Mouse (Mus musculus) testis, adult 2 months (tissue): ENCODE measurements around the gene Nxpe3. TPM values are rescaled to one million over a fixed set of nuclear protein-coding genes. Genes with fewer than 3 reads are reported as not detected.

Source experiments
- H3K27ac ChIP-seq: fragments of 200-500 bp; 2 replicates; pipeline ENCODE4 v1.5.1; 2012; ENCODE audit warnings: low read depth, low read length; ENCODE audit not compliant: control insufficient read depth, insufficient read depth
- H3K27me3 ChIP-seq: fragments of 200-500 bp; 2 replicates; pipeline ENCODE4 v1.6.1; 2012; ENCODE audit warnings: mild to moderate bottlenecking, low read length, moderate library complexity; ENCODE audit not compliant: control insufficient read depth, insufficient read depth
- H3K36me3 ChIP-seq: fragments of 200-500 bp; 2 replicates; pipeline ENCODE4 v1.6.1; 2012; ENCODE audit warnings: mild to moderate bottlenecking, low read length; ENCODE audit not compliant: control insufficient read depth, insufficient read depth
- H3K4me1 ChIP-seq: fragments of 200-500 bp; 2 replicates; pipeline ENCODE4 v1.6.1; 2012; ENCODE audit warnings: low read length; ENCODE audit not compliant: control insufficient read depth, insufficient read depth
- H3K4me3 ChIP-seq: fragments of 200-500 bp; 2 replicates; pipeline ENCODE4 v1.5.1; 2012; ENCODE audit warnings: low read depth, mild to moderate bottlenecking, low read length, moderate library complexity, mixed read lengths; ENCODE audit not compliant: control insufficient read depth
- CTCF ChIP-seq: fragments of 200-500 bp; IDR thresholded peaks from 2 replicates; pipeline ENCODE4 v1.5.1; 2012; ENCODE audit warnings: low read depth, mild to moderate bottlenecking, inconsistent platforms, low read length, moderate library complexity; ENCODE audit not compliant: control insufficient read depth, insufficient read depth, insufficient replicate concordance
- POLR2A ChIP-seq: fragments of 200-500 bp; IDR thresholded peaks from 2 replicates; pipeline ENCODE4 v1.6.1; 2012; ENCODE audit warnings: low read depth, mild to moderate bottlenecking, inconsistent platforms, low read length, moderate library complexity; ENCODE audit not compliant: control insufficient read depth
- polyA plus RNA-seq: library from polyadenylated mRNA; depleted of rRNA; stranded (reverse); fragments of >200 nt; gene quantifications from 2 replicates; pipeline ENCODE4 v1.2.3, GENCODE M21; 2012

Nxpe3 gene
- polyA plus RNA-seq, 1 experiment: 8.8 TPM

DNA sequence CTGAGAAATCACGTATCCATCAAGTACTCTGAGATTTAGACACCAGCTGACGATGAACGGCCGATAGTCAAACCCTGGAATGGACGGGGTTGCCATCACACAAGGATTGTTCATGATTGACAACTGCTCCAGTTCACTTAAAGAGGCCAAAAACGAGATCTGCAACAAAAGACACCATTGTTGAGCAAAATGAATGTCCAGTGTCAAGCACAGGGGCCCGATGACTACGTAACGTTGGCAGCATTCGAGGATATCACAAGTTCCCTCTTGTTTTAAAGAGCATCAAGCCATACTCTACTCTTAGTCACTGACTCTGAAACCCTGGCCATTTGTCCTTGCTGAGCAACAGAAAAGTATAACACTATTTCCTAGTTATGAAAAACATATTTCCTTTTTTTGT is 27.0 kb upstream of the Nxpe3 start:
- Histone ChIP-seq H3K27ac (no peak overlapping the region), H3K4me1 (no peaks in the 10 kb centered on the region), H3K4me3 (no peak overlapping the region), H3K36me3 (peaks cover 6% of the 10 kb centered on the region; the same call in 1 of the 2 replicates), H3K27me3 (no peaks in the 10 kb centered on the region)
- TF ChIP-seq CTCF (no peak), POLR2A (no peak)

DNA sequence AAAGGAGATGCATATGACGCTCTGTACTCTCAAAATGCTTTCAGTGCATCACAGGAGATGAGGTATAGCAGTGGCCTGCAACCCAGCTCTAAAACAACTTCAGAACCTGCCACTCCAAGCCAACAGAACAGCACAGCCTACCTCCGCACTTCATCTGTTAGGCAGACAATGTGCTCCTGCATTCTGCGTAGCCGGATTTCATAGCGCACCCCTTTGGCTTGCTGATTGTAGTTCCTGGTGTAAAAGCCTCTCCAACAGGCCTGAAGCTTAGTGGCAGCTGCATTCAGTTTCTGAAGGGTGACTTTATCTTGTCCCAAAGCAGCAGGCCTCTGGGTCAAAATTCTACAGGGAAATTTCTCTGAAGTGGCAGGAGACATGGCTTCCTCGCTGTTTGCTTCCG is 19.6 kb upstream of the Nxpe3 start:
- H3K4me1 ChIP-seq: no peaks in the 10 kb centered on the region
- peaks cover 1% of the 10 kb centered on the region; the same call in 1 of the 2 replicates for H3K36me3 ChIP-seq
- H3K27me3 ChIP-seq: no peaks in the 10 kb centered on the region
- no peak overlapping the region for H3K4me3 ChIP-seq
- H3K27ac ChIP-seq: no peak overlapping the region
- TF ChIP-seq CTCF: no peak

DNA sequence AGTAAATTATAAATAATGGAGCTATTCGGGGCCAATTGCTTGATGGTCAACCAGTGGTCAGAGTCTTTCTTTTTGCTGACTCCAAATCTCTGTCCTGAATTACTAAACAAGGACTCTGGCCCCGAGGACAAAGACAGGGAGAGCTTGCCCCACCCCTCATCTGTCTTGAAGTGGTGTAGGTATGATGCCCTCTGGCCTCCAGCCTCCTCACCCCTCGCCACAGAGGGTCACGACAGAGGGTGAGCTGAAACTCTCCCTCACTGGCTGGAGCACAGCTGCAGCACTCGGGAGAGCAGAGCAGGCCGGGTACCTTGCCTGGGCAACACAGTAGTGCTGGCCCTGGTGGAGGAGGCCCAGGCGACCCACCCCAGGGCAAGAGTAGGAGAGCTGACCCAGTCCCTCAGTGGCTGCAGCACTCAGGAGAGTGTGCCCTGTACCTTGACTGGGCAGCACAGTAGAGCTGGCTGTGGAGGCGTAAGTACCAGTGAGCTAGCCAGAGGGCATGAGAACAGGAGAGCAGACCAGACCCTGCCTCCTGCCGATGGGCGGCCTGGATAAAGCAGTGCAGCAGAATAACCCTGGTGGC is 15.2 kb upstream of the Nxpe3 start:
- H3K27me3 ChIP-seq: no peaks in the 10 kb centered on the region
- H3K4me1 ChIP-seq: peaks cover 6% of the 10 kb centered on the region
- H3K36me3 ChIP-seq: peaks cover 2% of the 10 kb centered on the region; the same call in 1 of the 2 replicates
- H3K27ac ChIP-seq: no peak overlapping the region
- TF ChIP-seq POLR2A (no peak), CTCF (no peak)
- no peak overlapping the region for H3K4me3 ChIP-seq

DNA sequence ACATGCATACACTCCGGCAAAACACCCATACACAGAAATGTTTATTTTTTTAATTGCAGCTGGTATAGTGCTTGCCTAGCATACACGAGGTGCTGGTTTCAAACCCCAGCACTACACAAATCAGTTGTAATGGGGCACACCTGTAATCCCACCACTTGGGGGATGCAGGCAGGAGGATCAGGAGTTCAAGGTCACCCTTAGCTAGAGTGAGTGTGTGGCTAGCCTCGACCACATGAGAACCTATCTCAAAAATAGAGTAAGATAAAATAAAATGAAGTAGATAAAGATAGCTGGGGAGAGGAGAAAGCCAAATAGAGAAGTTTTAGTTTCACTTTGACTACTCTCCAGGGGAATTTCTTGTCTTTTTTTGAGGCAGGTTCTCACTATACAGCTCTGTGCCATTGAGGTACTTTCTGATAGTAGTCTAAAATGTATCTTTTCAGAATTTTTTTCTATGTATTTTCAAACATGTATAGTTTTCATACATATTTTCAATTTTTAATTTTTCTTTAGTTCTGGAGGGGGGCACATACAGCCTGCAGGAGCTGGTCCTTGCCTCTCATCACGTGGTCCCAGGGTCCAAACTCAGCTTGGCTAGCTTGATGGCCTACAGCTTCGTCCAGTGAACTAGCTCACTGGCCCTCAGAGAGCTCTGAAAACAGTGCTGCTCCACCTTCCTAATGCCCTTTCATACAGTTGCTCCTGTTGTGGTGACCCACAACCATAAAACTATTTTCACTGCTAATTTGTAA is 12.0 kb upstream of the Nxpe3 start:
- Histone ChIP-seq H3K27me3 (no peaks in the 10 kb centered on the region), H3K36me3 (peaks cover 4% of the 10 kb centered on the region; the same call in 1 of the 2 replicates), H3K4me3 (no peak overlapping the region), H3K4me1 (peaks cover 9% of the 10 kb centered on the region), H3K27ac (no peak overlapping the region)
- TF ChIP-seq POLR2A (no peak), CTCF (no peak)

DNA sequence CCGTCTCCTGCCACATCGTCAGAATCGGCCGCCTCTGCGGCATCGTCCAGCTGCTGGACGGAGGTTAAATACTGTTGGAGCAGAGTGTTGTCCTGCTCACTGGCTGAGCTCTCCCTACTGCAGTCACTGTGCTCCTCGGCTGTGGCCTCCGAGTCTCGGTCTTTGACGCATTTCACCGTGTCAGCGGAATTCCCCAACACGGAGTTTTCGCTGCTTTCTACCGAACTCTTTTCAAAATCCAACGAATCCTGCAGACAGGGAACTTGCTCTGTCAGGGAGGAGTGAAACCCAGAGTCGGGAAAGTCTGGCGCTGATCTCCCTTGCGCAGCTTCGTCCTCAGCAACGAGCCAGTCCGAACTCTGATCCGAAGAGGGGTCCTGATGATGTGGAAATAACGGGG is 10.3 kb upstream of the Nxpe3 start:
- TF ChIP-seq CTCF (no peak), POLR2A (no peak)
- peaks cover 4% of the 10 kb centered on the region; the same call in 1 of the 2 replicates for H3K36me3 ChIP-seq
- peak overlapping the region; percentile 24; the same call in 1 of the 2 replicates for H3K27ac ChIP-seq
- H3K27me3 ChIP-seq: no peaks in the 10 kb centered on the region
- peak overlapping the region; percentile 59 for H3K4me3 ChIP-seq
- peaks cover 9% of the 10 kb centered on the region for H3K4me1 ChIP-seq

DNA sequence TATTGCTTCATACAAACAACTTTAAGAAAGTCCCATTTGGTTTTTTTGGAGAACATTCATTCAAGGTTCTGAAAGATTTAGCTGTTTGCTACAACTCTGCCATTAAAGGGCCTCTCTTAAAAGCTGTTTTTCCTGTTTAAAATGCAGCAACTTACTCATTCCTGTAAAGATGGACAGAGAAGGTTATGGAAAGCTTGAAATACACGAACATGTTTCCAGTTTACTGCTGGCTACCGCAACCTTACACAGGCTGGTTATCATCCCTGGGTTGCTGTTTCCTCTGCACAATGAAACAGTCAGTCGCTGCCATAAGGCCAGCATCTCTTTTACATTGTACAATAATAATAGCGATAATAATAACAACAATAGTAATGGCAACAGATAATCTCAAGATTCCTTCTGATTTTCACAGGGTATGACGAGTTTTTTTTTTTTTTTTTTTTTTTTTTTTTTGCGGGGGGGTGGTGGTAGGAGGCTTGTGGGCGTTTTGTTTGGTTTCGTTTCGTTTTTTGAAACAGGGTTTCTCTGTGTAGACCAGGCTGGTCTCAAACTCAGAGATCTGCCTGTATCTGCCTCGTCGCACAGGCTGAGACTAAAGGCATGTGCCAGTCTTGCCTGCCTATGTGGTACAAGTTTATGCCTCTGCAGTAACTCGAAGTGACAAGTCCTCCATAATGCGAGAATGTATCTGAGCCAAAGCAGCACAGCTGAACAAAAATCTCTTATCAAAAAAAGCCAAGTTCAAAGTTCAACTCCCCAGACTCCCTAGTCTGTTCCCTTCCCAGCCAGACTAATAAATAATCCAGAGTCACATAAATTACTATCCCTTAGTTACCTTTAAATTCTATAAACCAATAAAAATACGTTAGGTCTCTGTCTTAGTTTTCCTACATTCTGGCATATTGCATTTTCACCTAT is 7.0 kb upstream of the Nxpe3 start:
- no peak for TF ChIP-seq POLR2A
- no peak overlapping the region for H3K27ac ChIP-seq
- H3K4me3 ChIP-seq: no peak overlapping the region
- H3K27me3 ChIP-seq: no peaks in the 10 kb centered on the region
- peaks cover 2% of the 10 kb centered on the region; the same call in 1 of the 2 replicates for H3K36me3 ChIP-seq
- peaks cover 9% of the 10 kb centered on the region for H3K4me1 ChIP-seq
